Mouse (Mus musculus): ENCODE measurements around the gene Arl8b. TPM values are rescaled to one million over a fixed set of nuclear protein-coding genes. Genes with fewer than 3 reads are reported as not detected.

Arl8b gene
- total RNA-seq, 2 experiments from 2014 or later = 214 to 233 TPM

Other genes starting within 250 kb of the Arl8b start
- gene Bhlhe40, start 122.5 kb upstream of the Arl8b start, total RNA-seq (2021) = 100 to 1,000 TPM; 119 to 123 TPM
- gene Edem1, start 45.5 kb downstream of the Arl8b start, total RNA-seq (2021) = 10 to 100 TPM; 14.6 to 15.6 TPM